Mouse (Mus musculus) left cerebral cortex, postnatal 10 days (tissue): ENCODE results near the gene Heatr9. TPM values are rescaled to one million over a fixed set of nuclear protein-coding genes. Genes with fewer than 3 reads are reported as not detected.
A peak's percentile ranks its signal among the peaks of the same experiment; 100 is the strongest.

Source experiments
- DNase-seq, 2 experiments: peaks; one replicate each; pipeline ENCODE4 v3.0.0; 2021 to 2022; ENCODE audit warnings: low spot score in 2 of 2, mixed read lengths in 1 of 2; ENCODE audit errors: extremely low spot score in 1 of 2
- intact Hi-C: fragments of 180-260 bp; cut with DNase I; formaldehyde crosslinking; loops from one replicate; pipeline ENCODE4 v1.15.1; 2025
- total RNA-seq, 2 experiments: library from RNA; stranded (reverse); gene quantifications; 2 replicates each; pipeline ENCODE4 v1.2.3; 2021

Gene Heatr9
- total RNA-seq, 2 experiments from 2014 or later = not detected

DNA sequence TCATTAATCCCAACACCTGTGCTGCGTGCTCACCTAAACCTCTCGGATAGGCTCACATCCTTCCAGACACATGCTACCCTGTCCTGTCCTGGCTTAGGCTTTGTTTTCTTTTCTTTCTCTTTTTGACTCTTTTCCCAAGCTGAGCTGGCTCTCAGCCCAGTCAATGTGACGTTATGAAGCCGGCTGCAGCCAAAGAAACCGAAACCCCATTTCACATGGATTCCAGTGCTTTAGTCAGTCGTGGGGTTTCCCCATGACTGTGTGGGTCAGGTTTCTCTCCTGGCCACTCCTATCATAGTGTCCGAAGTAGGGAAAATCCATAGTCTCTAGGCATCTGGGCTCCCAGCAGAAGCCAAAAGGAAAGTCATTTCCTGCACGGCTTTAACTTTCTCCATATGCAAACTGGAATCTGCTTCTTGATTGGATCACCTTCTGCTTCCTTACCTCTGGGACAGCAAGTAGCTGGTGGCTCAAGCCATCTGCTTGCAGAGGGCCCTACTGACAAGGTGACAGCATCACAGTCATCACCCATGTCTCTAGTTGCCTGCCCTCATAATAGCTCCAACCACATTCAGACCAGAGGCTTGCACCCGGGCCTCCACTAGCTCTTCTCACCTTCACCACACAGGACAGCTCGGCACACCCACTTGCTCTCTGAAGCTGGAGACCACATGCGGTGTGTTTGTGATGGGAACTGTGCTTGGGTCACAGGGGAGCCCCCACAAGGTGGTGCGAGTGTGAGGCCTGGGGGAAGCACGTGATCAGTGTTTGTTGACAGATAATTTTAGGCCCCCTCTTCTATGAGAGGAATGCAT is 12.8 kb upstream of the Heatr9 start:
- DNase-seq = peak; percentile 79
- intact Hi-C loops = no loop called here

GRCm38 (mm10) chr11:83534143-83534542 is 12.2 kb upstream of the Heatr9 start:
- intact Hi-C loops = no loop called here
- no peak for DNase-seq

- no peak for DNase-seq
- intact Hi-C loops = no loop called here
Measured at GRCm38 (mm10) chr11:83533192-83533591, 11.2 kb upstream of the Heatr9 start.

GRCm38 (mm10) chr11:83530360-83530759 is 8.4 kb upstream of the Heatr9 start, which contains the start of gene Ccl5:
Gene Ccl5, minus strand, starts transcription at chr11:83530518.
- peak in 1 of 2 experiments; percentile 25 for DNase-seq
- intact Hi-C loops = no loop called here

DNA sequence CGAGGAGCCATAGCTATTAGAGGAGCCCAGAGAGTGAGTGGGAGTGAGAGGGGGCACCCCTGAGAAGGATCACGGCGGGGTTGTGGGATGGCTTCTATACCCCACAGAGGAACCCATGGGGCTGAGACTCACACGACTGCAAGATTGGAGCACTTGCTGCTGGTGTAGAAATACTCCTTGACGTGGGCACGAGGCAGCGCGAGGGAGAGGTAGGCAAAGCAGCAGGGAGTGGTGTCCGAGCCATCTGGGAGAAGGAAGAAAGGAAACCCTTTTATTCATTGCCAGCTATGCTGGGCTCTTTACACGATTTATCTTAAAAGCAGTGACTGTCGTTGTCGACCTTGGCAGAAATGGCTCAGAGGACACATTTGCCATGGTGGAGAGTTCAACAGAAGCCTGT is 7.0 kb upstream of the Heatr9 start:
- peak in 1 of 2 experiments; percentile 34 for DNase-seq
- intact Hi-C loops = no loop called here

DNA sequence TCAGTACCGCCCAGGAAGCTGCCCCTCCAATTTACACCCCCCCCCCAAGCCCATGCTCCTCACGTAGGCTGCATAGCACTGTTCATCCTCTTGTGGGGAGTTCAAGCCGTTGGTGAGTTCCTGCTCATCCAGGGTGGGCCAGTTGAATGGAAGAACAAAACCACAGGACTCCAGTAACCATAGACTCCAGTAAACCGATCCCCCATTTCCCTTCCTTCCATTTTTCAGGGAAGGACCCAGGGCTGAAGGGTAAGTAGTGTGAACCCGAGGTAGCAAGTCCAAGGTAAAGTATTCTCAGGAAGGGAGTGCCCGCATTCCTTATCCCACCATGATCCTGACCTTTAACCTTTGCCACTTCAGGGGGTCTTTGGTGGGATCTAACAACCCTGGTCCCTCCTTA is 3.6 kb downstream of the Heatr9 start:
- intact Hi-C loops = no loop called here
- DNase-seq = no peak

GRCm38 (mm10) chr11:83517153-83517552 is 4.8 kb downstream of the Heatr9 start:
- intact Hi-C loops = no loop called here
- no peak for DNase-seq

DNA sequence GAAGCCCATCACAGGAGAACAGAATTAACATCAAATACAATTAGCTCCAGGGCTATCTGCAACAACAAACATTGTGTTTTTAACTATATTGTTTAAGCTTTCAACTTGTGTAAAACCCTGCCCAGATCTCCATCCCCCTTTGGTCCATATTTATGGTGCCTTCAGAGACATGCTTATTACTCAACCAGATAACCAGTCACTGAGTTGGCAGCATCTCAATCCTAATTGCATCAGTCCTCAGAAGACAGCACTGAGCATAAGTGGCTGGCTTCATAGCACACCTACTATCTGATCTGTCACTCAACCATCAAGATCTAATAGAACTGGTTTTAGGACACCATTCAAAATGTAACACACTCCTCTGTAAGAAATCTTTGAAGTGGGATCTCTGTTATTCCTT is 12.5 kb downstream of the Heatr9 start:
- DNase-seq = no peak
- intact Hi-C loops = no loop called here

DNA sequence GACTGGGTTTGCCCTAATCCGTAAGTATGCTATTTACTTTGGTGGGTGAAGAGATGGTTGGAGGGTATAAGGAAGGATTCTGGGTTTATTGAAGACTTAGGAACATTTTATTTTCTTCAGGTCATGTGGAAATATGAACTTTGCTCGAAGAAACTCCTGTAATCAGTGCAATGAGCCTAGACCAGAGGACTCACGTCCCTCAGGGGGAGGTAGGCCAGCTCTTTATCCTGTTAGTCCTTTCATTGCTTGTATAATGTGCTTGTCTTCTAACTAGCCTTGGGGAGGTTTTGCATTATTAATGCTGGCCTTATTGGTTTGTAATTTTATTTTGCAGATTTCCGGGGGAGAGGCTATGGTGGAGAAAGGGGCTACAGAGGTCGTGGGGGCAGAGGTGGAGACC is 17.7 kb downstream of the Heatr9 start:
- no peak for DNase-seq
- intact Hi-C loops = no loop called here

DNA sequence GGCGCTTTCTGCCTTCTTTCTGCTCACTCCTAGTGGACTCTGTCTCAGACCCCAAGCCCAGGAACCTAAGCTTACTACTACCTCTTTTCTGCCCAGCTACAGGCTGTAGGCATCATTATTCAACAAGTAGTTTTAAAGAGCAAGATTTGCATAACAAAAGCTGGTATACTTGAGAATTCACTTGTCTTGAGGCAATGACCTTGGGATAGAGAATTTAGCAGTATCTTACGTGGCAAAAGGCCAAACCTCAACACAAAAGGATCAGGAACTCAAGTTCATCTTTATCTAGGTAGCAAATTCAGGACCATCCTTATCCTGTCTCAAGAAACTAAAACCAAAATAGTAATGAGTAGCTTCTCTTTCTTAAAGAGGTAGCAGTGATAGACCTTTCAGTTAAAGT is 26.4 kb downstream of the Heatr9 start:
- intact Hi-C loops = no loop called here
- no peak for DNase-seq

- intact Hi-C loops = no loop called here
- DNase-seq = no peak
Measured at GRCm38 (mm10) chr11:83491488-83491887, 30.5 kb downstream of the Heatr9 start.

GRCm38 (mm10) chr11:83473235-83474016 is 48.5 kb downstream of the Heatr9 start:
- DNase-seq = no peak
- intact Hi-C loops = no loop called here

DNA sequence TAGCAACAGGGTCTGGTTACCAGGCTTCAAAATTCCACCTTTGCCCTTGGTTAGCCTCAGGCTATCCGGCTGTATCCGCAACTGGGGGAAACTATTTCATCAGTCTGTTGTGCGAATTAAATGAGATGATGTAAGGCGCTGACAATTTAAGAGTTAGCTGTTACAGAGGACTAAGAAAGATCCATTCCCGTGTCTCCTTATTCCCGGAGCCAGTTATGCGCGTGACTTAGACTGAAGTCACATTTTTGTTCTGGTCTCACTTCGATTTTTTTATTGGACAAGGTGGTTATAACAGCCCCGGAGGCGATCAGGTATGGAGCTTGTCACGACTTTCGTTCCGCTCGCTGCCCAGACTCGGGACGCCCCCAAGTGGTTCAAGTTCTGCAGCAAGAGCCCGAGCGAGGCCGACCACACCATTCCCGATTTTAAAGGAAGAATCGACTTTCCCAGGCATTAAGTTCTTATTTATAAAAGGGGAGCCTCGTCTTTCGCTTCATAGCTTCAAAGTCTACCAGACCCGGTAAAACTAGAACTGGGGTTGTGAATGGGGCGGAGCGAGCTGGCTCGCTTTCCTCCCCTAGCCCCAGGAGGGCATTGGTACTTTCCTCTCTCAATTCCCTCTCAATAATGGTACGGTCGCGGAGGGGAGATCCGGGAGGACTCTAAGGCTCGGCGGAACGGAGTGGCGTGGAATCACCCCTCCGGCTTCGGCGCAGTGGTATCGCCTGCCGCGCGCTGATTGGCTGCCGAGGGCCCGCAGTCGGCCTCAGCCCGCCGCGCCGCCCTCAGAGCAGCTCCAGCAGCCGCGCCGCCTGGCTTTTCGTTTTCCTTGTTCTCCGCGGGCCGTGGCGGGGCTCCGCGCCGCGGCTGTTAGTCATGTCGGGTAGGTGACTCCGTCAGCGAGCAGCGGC is 49.4 kb downstream of the Heatr9 start, which contains the start of gene Taf15:
Gene Taf15 (plus strand): TSS at position 763 of the 911 bp plus-strand sequence.
- intact Hi-C loops = loop anchor here (1.0 kb wide), 1 partner anchor 29 kb away; no protein-coding TSS in a partner anchor
- DNase-seq = peak; percentile 98 to 99

- intact Hi-C loops = loop anchor here (1.0 kb wide), 1 partner anchor 28 kb away; no protein-coding TSS in a partner anchor
- no peak for DNase-seq
Measured at GRCm38 (mm10) chr11:83471766-83472165, 50.2 kb downstream of the Heatr9 start.

DNA sequence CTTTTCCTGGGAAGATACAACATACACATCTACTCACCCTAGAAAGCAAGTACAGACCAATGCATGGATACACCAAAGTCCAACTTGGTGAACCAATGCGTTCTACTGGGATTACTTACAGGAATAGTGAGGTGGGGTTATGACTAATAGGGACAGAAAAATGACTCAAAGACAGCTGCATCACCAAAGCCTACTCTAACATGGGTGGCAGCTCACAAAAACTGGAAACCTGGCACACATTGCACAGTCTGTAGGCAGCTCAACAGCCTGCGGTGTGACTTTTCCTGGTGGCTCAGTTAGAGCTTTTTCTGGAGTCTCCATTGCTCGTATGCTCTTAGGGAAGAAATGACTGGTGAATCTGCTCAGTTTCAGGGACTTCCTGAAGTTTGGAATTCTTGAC is 53.2 kb downstream of the Heatr9 start:
- no peak for DNase-seq
- intact Hi-C loops = no loop called here

- intact Hi-C loops = no loop called here
- peak; percentile 36 to 92 for DNase-seq
Measured at GRCm38 (mm10) chr11:83467120-83467652, 54.8 kb downstream of the Heatr9 start.

GRCm38 (mm10) chr11:83465976-83466375 is 56.0 kb downstream of the Heatr9 start:
- intact Hi-C loops = no loop called here
- DNase-seq = peak in 1 of 2 experiments; percentile 47

DNA sequence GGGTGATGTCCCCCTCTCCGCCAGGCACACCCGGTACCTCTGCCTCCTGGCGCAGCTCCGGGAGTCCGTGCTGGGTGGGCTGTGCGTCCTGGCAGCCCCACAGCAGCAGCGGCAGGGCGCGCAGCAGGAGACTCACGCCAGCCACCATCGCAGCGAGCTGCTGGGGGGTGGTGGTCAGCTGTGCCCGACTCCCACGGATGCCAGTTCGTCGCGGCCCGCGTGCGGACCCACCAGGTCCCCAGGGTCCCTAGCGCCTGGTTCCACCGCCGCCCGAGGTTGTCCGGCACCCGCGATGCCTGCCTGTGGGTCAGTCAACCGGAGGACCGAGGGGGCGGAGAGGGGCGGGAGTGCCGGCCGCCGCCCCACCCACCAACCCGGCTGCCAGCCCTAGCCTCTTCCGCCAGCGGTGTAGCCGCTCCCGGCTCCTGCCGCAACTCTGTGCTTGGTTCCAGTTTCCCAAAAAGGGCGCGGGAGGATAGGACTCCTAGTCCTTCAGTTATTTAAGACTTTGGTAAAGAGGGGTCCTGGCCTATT is 59.2 kb downstream of the Heatr9 start, which contains the start of gene Mmp28:
Gene Mmp28 (minus strand): TSS at position 361 of the 534 bp plus-strand sequence.
- intact Hi-C loops = no loop called here
- DNase-seq = peak in 1 of 2 experiments; percentile 84
